Mouse (Mus musculus) kidney, adult 9 months (tissue): ENCODE measurements at regions not wholly inside any gene's neighbourhood (a gene's known extent, or its start where the extent isn't known, plus 50 kb on each side); places are given as distances from the start of the nearest gene placed in this dataset.
A peak's percentile ranks its signal among the peaks of the same experiment; 100 is the strongest.

Experiments used
- DNase-seq: peaks from one replicate; pipeline ENCODE4 v3.0.0; 2022

DNA sequence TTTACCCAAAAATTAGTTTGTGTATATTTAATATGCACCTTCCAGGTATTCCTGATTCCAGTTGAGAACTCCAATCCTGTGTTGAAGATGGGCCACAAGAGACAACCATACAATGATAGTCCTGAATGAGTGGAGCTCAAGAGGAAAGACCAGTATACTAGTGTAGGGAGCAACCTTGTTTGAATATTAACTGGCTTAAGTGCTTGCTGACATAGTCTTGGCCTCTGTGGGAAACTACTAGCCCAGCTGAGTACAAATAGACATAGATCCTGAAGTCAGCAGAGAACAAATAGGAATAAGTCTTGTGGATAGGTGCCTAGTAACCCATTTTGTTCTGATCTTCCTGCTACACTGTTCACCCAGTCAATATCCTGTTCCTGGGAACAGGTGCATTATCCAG, 91.2 kb downstream of the Cldn34b1 start:
- DNase-seq, result peak; percentile 56

DNA sequence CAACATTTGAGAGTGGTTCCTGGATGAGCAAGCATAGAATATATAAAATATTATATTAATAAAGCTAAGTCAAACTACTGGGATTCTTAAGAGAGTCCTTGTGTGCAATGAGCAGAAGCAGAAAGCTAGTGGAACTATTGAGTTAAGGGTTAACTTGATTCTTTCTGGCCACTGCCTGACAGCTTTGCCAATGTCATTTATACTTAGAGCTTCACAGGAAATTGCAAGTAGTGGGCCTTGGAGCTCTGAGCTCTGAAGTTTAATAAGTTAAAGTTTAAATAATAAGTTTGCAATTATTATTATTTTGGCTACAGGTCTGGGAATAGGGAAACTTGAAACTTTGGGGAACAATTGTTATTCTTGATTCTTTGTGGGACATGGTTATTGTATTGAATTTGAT, 92.2 kb downstream of the Cldn34b1 start:
- DNase-seq, result peak; percentile 63
